9 mouse cellular contexts compared by ENCODE assay signal in genomic region chr14:57607500-57607899, GRCm38 (mm10). TPM values are rescaled to one million over a fixed set of nuclear protein-coding genes. Genes with fewer than 3 reads are reported as not detected.
A peak's percentile ranks its signal among the peaks of the same experiment; 100 is the strongest.
DNase-seq lines count a peak whose midpoint lies in the region; ATAC-seq and TF ChIP-seq lines count a peak whose summit lies in the region.
"Had no signal": no experiment of that assay in that cellular context is flagged by ENCODE, and none has a peak within 500 bp of the region (broad histone marks: within the 10 kb centered on the region; RNA-seq: fewer than 3 reads in every experiment).

No protein-coding gene starts in this region.

- H3K4me3 ChIP-seq in intestine, embryonic 14.5 days (ENCODE audit: low read depth, low read length), result no peak overlapping the region
- no peak overlapping the region for H3K4me3 ChIP-seq in intestine, postnatal 0 days (ENCODE audit: low read depth, low read length)
- H3K4me3 ChIP-seq in kidney, embryonic 16.5 days (ENCODE audit: low read length), result no peak overlapping the region
- H3K4me3 ChIP-seq in limb, embryonic 15.5 days, result no peak overlapping the region
- H3K4me3 ChIP-seq: limb, embryonic 12.5 days had no signal

- ATAC-seq in intestine, embryonic 14.5 days (replicated peaks; ENCODE audit: low FRiP score, low TSS enrichment, low read depth), result 0 out of 2 replicates have a peak, but pooled peaks have one; percentile 47
- ATAC-seq in intestine, postnatal 0 days, result no peak
- ATAC-seq in kidney, embryonic 16.5 days (ENCODE audit: low FRiP score, low TSS enrichment), result peak; percentile 61; the same call in 1 of the 2 replicates
- ATAC-seq in limb, embryonic 15.5 days (ENCODE audit: insufficient number of reproducible peaks, low FRiP score, low TSS enrichment, low read depth), result peak; percentile 65; the same call in 1 of the 2 replicates

- WGBS in intestine, embryonic 14.5 days, result 18% methylated on average over 1 of the region's 1 CpGs
- 6% methylated on average over 1 of the region's 1 CpGs for WGBS in intestine, postnatal 0 days
- WGBS in kidney, embryonic 16.5 days, result 9% methylated on average over 1 of the region's 1 CpGs
- WGBS in limb, embryonic 15.5 days, result 0% methylated on average over 1 of the region's 1 CpGs

- TF ChIP-seq CTCF in intestine, postnatal 0 days (IDR thresholded peaks at IDR 0.05; ENCODE audit: low read depth), result no peak

- H3K9me3 ChIP-seq in intestine, embryonic 14.5 days (ENCODE audit: control insufficient read depth, low read length), result no peaks in the 10 kb centered on the region
- H3K9me3 ChIP-seq in intestine, postnatal 0 days (ENCODE audit: control insufficient read depth), result no peaks in the 10 kb centered on the region
- H3K9me3 ChIP-seq in kidney, embryonic 16.5 days (ENCODE audit: low read length), result no peaks in the 10 kb centered on the region
- H3K9me3 ChIP-seq in limb, embryonic 15.5 days, result no peaks in the 10 kb centered on the region
- H3K9me3 ChIP-seq: limb, embryonic 12.5 days had no signal

- H3K9ac ChIP-seq in intestine, embryonic 14.5 days (ENCODE audit: low read length), result no peak overlapping the region
- H3K9ac ChIP-seq in intestine, postnatal 0 days (ENCODE audit: low read depth, low read length), result no peak overlapping the region
- no peak overlapping the region for H3K9ac ChIP-seq in kidney, embryonic 16.5 days (replicated peaks; ENCODE audit: low read length)
- H3K9ac ChIP-seq in limb, embryonic 15.5 days, result no peak overlapping the region
- H3K9ac ChIP-seq: limb, embryonic 12.5 days had no signal

- H3K36me3 ChIP-seq in intestine, embryonic 14.5 days (ENCODE audit: control insufficient read depth, insufficient read depth, low read length), result peaks cover 28% of the 10 kb centered on the region
- peaks cover 12% of the 10 kb centered on the region; the same call in 1 of the 2 replicates for H3K36me3 ChIP-seq in intestine, postnatal 0 days (ENCODE audit: control insufficient read depth, insufficient read depth)
- H3K36me3 ChIP-seq in kidney, embryonic 16.5 days (ENCODE audit: insufficient read depth, low read length), result peaks cover 15% of the 10 kb centered on the region
- peaks cover 13% of the 10 kb centered on the region for H3K36me3 ChIP-seq in limb, embryonic 15.5 days

- peak; percentile 72 for DNase-seq in intestine, embryonic 14.5 days (ENCODE audit: low spot score)
- peak; percentile 97 for DNase-seq in cerebellum, adult 9-10 months
- peak; percentile 91 for DNase-seq in gastrocnemius, postnatal 25 days
- peak; percentile 91 for DNase-seq in retina, postnatal 1 day
- DNase-seq in urinary bladder, postnatal 4 days (ENCODE audit: low spot score in 2 of 2), result peak; percentile 72 to 86

- H3K4me2 ChIP-seq in intestine, embryonic 14.5 days (ENCODE audit: low read length), result no peak overlapping the region
- H3K4me2 ChIP-seq in intestine, postnatal 0 days (replicated peaks; ENCODE audit: low read depth), result no peak overlapping the region
- H3K4me2 ChIP-seq in kidney, embryonic 16.5 days (replicated peaks; ENCODE audit: low read depth, low read length), result no peak overlapping the region
- H3K4me2 ChIP-seq in limb, embryonic 15.5 days, result no peak overlapping the region
- H3K4me2 ChIP-seq: limb, embryonic 12.5 days had no signal

- H3K27ac ChIP-seq in intestine, embryonic 14.5 days (ENCODE audit: low read depth), result no peak overlapping the region
- H3K27ac ChIP-seq in intestine, postnatal 0 days (ENCODE audit: low read depth, low read length), result no peak overlapping the region
- no peak overlapping the region for H3K27ac ChIP-seq in kidney, embryonic 16.5 days (ENCODE audit: low read length)
- peak overlapping the region; percentile 65 for H3K27ac ChIP-seq in limb, embryonic 15.5 days
- H3K27ac ChIP-seq: limb, embryonic 12.5 days had no signal

- no peaks in the 10 kb centered on the region for H3K27me3 ChIP-seq in intestine, embryonic 14.5 days (replicated peaks; ENCODE audit: control insufficient read depth, insufficient read depth, low read length)
- no peaks in the 10 kb centered on the region for H3K27me3 ChIP-seq in intestine, postnatal 0 days (replicated peaks; ENCODE audit: control insufficient read depth, insufficient read depth, low read length)
- no peaks in the 10 kb centered on the region for H3K27me3 ChIP-seq in kidney, embryonic 16.5 days (ENCODE audit: insufficient read depth, low read length)
- no peaks in the 10 kb centered on the region for H3K27me3 ChIP-seq in limb, embryonic 15.5 days
- H3K27me3 ChIP-seq: limb, embryonic 12.5 days had no signal

- peaks cover 15% of the 10 kb centered on the region; the same call in 1 of the 2 replicates for H3K4me1 ChIP-seq in intestine, embryonic 14.5 days (replicated peaks; ENCODE audit: control insufficient read depth, insufficient read depth, low read length)
- no peaks in the 10 kb centered on the region for H3K4me1 ChIP-seq in intestine, postnatal 0 days (replicated peaks; ENCODE audit: control insufficient read depth, insufficient read depth, low read length)
- H3K4me1 ChIP-seq in kidney, embryonic 16.5 days (ENCODE audit: insufficient read depth, low read length), result peaks cover 10% of the 10 kb centered on the region
- peaks cover 10% of the 10 kb centered on the region for H3K4me1 ChIP-seq in limb, embryonic 15.5 days

RNA-seq across cellular contexts. Expression of gene Eef1akmt1, which starts 36.1 kb away (rescaled TPM):
- 106 and 111 TPM in 2 replicates for polyA plus RNA-seq in intestine, embryonic 14.5 days (2014; fragmentation: Nextera tagmentation; extraction: Ambion mirVana)
- polyA plus RNA-seq in intestine, postnatal 0 days (2015; fragmentation: Nextera tagmentation; extraction: Ambion mirVana), result 53.2 and 56.6 TPM in 2 replicates
- 10 to 100 TPM; 23.2 to 24.2 TPM for total RNA-seq in gastrocnemius, postnatal 25 days (2021)
- polyA plus RNA-seq in kidney, embryonic 16.5 days (2015; fragmentation: Nextera tagmentation; extraction: Ambion mirVana), result 81.1 and 88.1 TPM in 2 replicates
- 88.8 and 89.8 TPM in 2 replicates for polyA plus RNA-seq in limb, embryonic 15.5 days (2015; fragmentation: Nextera tagmentation; extraction: Ambion mirVana)

RNA-seq across cellular contexts. Expression of gene Xpo4, which starts 57.7 kb away (rescaled TPM):
- 34.9 and 37.6 TPM in 2 replicates for polyA plus RNA-seq in intestine, embryonic 14.5 days (2014; fragmentation: Nextera tagmentation; extraction: Ambion mirVana)
- polyA plus RNA-seq in intestine, postnatal 0 days (2015; fragmentation: Nextera tagmentation; extraction: Ambion mirVana), result 6.2 and 7.3 TPM in 2 replicates
- total RNA-seq in gastrocnemius, postnatal 25 days (2021), result 10 to 100 TPM in 1 of 2 experiments, 1 to 10 TPM in 1; 6.4 to 10.1 TPM
- polyA plus RNA-seq in kidney, embryonic 16.5 days (2015; fragmentation: Nextera tagmentation; extraction: Ambion mirVana), result 19.8 and 24.3 TPM in 2 replicates
- polyA plus RNA-seq in limb, embryonic 15.5 days (2015; fragmentation: Nextera tagmentation; extraction: Ambion mirVana), result 18.7 and 19.1 TPM in 2 replicates
